Mouse (Mus musculus) ES-E14 (cell line): ENCODE measurements around the gene Vezf1. TPM values are rescaled to one million over a fixed set of nuclear protein-coding genes. Genes with fewer than 3 reads are reported as not detected.
A peak's percentile ranks its signal among the peaks of the same experiment; 100 is the strongest.

Source experiments
- DNase-seq: peaks from one replicate; pipeline ENCODE4 v3.0.0-alpha.2; 2013; ENCODE audit warnings: low read depth, low spot score
- H3K27ac ChIP-seq: 2 replicates; pipeline ENCODE4 v1.5.1; 2012; ENCODE audit warnings: low read depth, mild to moderate bottlenecking, low read length, moderate library complexity, mixed read lengths; ENCODE audit not compliant: poor library complexity, insufficient read depth, severe bottlenecking
- H3K36me3 ChIP-seq: 2 replicates; pipeline ENCODE4 v1.6.1; 2012; ENCODE audit warnings: mild to moderate bottlenecking, low read length, moderate library complexity, mixed read lengths; ENCODE audit not compliant: control insufficient read depth, poor library complexity, insufficient read depth, severe bottlenecking
- H3K4me1 ChIP-seq, 2 experiments: fragments of 150-350 bp in 1 of 2; sonication (generic) in 1 of 2; 2 replicates each; pipeline ENCODE4 v1.6.1; 2012; ENCODE audit warnings: low read length in 2 of 2, mild to moderate bottlenecking in 1 of 2, mixed read lengths in 1 of 2; ENCODE audit not compliant: control insufficient read depth in 2 of 2, insufficient read depth in 2 of 2, poor library complexity in 1 of 2
- H3K4me3 ChIP-seq, 2 experiments: fragments of 150-350 bp in 1 of 2; sonication (generic) in 1 of 2; 2 replicates each; pipeline ENCODE4 v1.5.1; 2012; ENCODE audit warnings: low read length in 2 of 2, low read depth in 1 of 2, mild to moderate bottlenecking in 1 of 2, mixed read lengths in 1 of 2; ENCODE audit not compliant: insufficient read depth in 1 of 2, poor library complexity in 1 of 2, severe bottlenecking in 1 of 2
- H3K9ac ChIP-seq: 2 replicates; pipeline ENCODE4 v1.6.1; 2012; ENCODE audit warnings: low read depth, mild to moderate bottlenecking, low read length, mixed read lengths; ENCODE audit not compliant: poor library complexity, insufficient read depth, severe bottlenecking
- H3K9me3 ChIP-seq: fragments of 150-350 bp; sonication (generic); 2 replicates; pipeline ENCODE4 v1.6.1; 2012; ENCODE audit warnings: low read depth, mild to moderate bottlenecking, low read length; ENCODE audit not compliant: control insufficient read depth, insufficient read depth
- CHD2 ChIP-seq: IDR thresholded peaks from 2 replicates; pipeline ENCODE4 v1.6.1; 2014; ENCODE audit warnings: mild to moderate bottlenecking, low read depth, low read length, inconsistent platforms
- HCFC1 ChIP-seq: IDR thresholded peaks from 2 replicates; pipeline ENCODE4 v1.6.1; 2012; ENCODE audit warnings: low read length, inconsistent platforms, borderline replicate concordance; ENCODE audit not compliant: insufficient read depth
- MAFK ChIP-seq: IDR thresholded peaks from 2 replicates; pipeline ENCODE4 v1.6.1; 2014; ENCODE audit warnings: mild to moderate bottlenecking, low read depth, low read length, inconsistent platforms; ENCODE audit not compliant: insufficient read depth
- ZC3H11A ChIP-seq: IDR thresholded peaks from 2 replicates; pipeline ENCODE4 v1.6.1; 2012; ENCODE audit warnings: low read depth, mild to moderate bottlenecking, inconsistent platforms, low read length, borderline replicate concordance
- ZNF384 ChIP-seq: IDR thresholded peaks from 2 replicates; pipeline ENCODE4 v1.6.1; 2012; ENCODE audit warnings: low read depth, low read length, inconsistent platforms
- in situ Hi-C, 2 experiments: fragments of 600-800 bp; cut with MboI; formaldehyde crosslinking; loops; one replicate each; pipeline ENCODE4 v1.15.1; 2025; ENCODE audit warnings: low sequenced_read_pairs in 2 of 2, inconsistent platforms in 1 of 2; ENCODE audit not compliant: unreplicated experiment in 2 of 2
- total RNA-seq: library from RNA; depleted of rRNA; stranded (reverse); fragments of 300-350 nt; gene quantifications from 2 replicates; pipeline ENCODE4 v1.2.3, GENCODE M21; 2012

Vezf1 gene
- total RNA-seq, 1 experiment, result 13.2 TPM

GRCm38 (mm10) chr11:88046323-88046937, 21.6 kb upstream of the Vezf1 start:
- Histone ChIP-seq H3K4me1 (peaks cover 2 to 7% of the 10 kb centered on the region in 2 experiments; a peak in 3 of 4 replicates), H3K4me3 (peak overlapping the region; percentile 73 to 97), H3K9ac (peak overlapping the region; percentile 100; the same call in 1 of the 2 replicates), H3K36me3 (peaks cover 21% of the 10 kb centered on the region), H3K9me3 (no peaks in the 10 kb centered on the region), H3K27ac (peak overlapping the region; percentile 96; the same call in 1 of the 2 replicates)
- no peak for DNase-seq
- in situ Hi-C loops, result no loop called here
- no peak for TF ChIP-seq MAFK
- TF ChIP-seq HCFC1, result no peak
- no peak for TF ChIP-seq ZC3H11A
- TF ChIP-seq ZNF384, result no peak
- no peak for TF ChIP-seq CHD2

- Histone ChIP-seq H3K36me3 (peaks cover 21% of the 10 kb centered on the region), H3K4me3 (peak within 1 kb of the TSS; percentile 73 to 97), H3K27ac (peak within 1 kb of the TSS; percentile 96), H3K9ac (peak within 1 kb of the TSS; percentile 100), H3K9me3 (no peaks in the 10 kb centered on the region), H3K4me1 (peaks cover 2 to 7% of the 10 kb centered on the region in 2 experiments; a peak in 3 of 4 replicates)
- TF ChIP-seq ZNF384, result peak; percentile 88
- no peak for TF ChIP-seq ZC3H11A
- peak; percentile 74; the same call in 1 of the 2 replicates for TF ChIP-seq CHD2
- TF ChIP-seq HCFC1, result peak; percentile 66; the same call in 1 of the 2 replicates
- TF ChIP-seq MAFK, result no peak
- in situ Hi-C loops, result no loop called here
- peak; percentile 95 for DNase-seq
Measured at GRCm38 (mm10) chr11:88046944-88047794, 20.9 kb upstream of the Vezf1 start, which contains the start of gene Srsf1. Gene Srsf1, plus strand, starts transcription at chr11:88047373.

GRCm38 (mm10) chr11:88047871-88048531, 20.1 kb upstream of the Vezf1 start:
- peak overlapping the region; percentile 100 for H3K9ac ChIP-seq
- TF ChIP-seq ZC3H11A (no peak), HCFC1 (peak; percentile 56; the same call in 1 of the 2 replicates), ZNF384 (no peak)
- H3K4me3 ChIP-seq, result peak overlapping the region; percentile 73 to 97
- in situ Hi-C loops, result no loop called here
- H3K4me1 ChIP-seq, result peaks cover 2 to 7% of the 10 kb centered on the region in 2 experiments; a peak in 3 of 4 replicates
- H3K36me3 ChIP-seq, result peaks cover 21% of the 10 kb centered on the region
- no peak for DNase-seq
- no peaks in the 10 kb centered on the region for H3K9me3 ChIP-seq
- H3K27ac ChIP-seq, result peak overlapping the region; percentile 95

- in situ Hi-C loops, result no loop called here
- Histone ChIP-seq H3K9ac (peak overlapping the region; percentile 76), H3K4me1 (peaks cover 2 to 7% of the 10 kb centered on the region in 2 experiments; a peak in 3 of 4 replicates), H3K27ac (peak overlapping the region; percentile 44), H3K9me3 (no peaks in the 10 kb centered on the region), H3K36me3 (peaks cover 24% of the 10 kb centered on the region), H3K4me3 (peak overlapping the region; percentile 73 to 97)
- TF ChIP-seq ZNF384 (no peak), ZC3H11A (no peak), HCFC1 (no peak), CHD2 (no peak), MAFK (no peak)
- DNase-seq, result no peak
Measured at GRCm38 (mm10) chr11:88048961-88049670, 19.0 kb upstream of the Vezf1 start.
